Mouse (Mus musculus) cerebellum, adult 11-12 months (tissue): ENCODE measurements around the gene Bpifb1.
"Not testable (repeated sequence)": the region's sequence is repeated elsewhere in the genome, so short reads cannot be mapped to it uniquely, and the experiment has no call there.

Source experiments
- DNase-seq: peaks from one replicate; pipeline ENCODE4 v3.0.0; 2022

Gene Bpifb1

GRCm38 (mm10) chr2:154190546-154191258 is at the start of gene Bpifb1:
TSS of gene Bpifb1 (plus strand) at chr2:154190818.
- no peak for DNase-seq

GRCm38 (mm10) chr2:154142580-154142979 is 48.0 kb upstream of the Bpifb1 start, which contains the start of gene Bpifa1:
TSS of gene Bpifa1 (plus strand) at chr2:154142880.
- DNase-seq = no peak

DNA sequence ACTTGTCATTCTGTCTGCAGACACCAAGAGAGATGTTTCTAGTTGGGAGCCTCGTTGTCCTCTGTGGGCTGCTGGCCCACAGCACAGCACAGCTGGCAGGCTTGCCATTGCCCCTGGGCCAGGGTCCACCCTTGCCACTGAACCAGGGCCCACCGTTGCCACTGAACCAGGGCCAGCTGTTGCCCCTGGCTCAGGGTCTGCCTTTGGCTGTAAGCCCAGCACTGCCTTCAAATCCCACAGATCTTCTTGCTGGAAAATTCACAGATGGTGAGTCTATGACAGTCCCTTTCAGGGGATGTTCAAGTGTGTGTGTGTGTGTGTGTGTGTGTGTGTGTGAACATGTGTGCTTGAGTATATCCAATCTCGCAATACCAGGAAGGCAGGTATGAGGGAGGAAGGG is 46.9 kb upstream of the Bpifb1 start:
- no peak for DNase-seq

- no peak for DNase-seq
Measured at GRCm38 (mm10) chr2:154147496-154147895, 43.1 kb upstream of the Bpifb1 start.

DNA sequence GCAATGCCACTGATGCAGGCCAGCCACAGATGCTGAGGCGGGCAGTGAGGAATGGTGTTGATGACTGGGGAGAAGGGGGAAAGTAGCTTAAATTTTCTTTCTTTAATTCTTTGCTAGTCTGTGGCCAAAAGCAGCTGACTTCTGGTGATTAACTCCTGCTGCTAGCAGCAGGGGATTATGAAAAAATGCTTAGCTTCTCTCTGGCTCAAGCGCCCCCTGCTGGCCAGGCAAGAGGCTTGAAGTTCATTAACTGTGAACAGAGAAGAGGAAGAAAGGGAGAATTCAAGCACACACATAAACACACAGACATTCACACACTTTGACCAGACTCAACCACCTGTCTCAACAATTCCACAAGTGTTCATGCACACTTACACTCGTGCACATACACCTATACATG is 32.2 kb upstream of the Bpifb1 start:
- no peak for DNase-seq

DNA sequence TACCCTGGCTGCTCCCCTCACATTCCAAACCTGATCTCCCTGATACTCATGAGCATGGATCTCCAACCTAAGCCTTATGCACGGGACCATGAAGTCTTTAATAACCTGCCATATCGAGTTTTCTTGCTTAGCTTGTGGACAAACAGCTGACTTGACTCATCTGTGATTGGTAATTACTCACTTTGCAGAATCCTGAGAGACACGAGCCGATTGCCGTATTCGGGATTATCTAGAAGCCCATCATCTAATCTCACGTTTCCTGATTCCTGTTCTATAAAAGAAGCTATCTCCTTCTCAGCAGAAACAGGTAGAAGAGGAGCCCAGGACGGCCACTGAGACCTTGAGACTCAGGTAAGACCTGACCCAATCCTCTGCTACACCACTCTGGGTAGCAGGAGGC is 28.3 kb upstream of the Bpifb1 start, which contains the start of gene Bpifa5:
Gene Bpifa5 (plus strand): TSS at position 301 of the 400 bp plus-strand sequence.
- no peak for DNase-seq

- peak; percentile 24 for DNase-seq
Measured at GRCm38 (mm10) chr2:154163306-154163705, 27.3 kb upstream of the Bpifb1 start.

DNA sequence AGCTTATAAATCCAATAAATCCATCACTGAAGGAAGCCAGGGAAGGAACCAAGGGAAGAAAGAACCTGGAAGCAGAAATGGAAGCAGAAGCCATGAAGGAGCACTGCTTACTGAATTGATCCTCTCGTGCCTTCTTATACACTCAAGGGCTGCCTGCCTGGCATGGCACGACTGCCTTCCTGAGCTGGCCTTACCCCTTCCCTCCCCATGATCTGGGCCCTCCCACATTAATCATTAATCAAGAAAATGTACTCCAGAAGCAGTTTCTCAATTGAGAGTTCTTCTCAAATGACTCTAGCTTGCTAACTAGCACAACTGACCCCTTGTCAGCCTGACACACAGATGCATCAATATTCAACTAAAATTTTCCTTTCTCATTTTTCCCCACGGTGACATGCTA is 21.4 kb upstream of the Bpifb1 start:
- DNase-seq = no peak

DNA sequence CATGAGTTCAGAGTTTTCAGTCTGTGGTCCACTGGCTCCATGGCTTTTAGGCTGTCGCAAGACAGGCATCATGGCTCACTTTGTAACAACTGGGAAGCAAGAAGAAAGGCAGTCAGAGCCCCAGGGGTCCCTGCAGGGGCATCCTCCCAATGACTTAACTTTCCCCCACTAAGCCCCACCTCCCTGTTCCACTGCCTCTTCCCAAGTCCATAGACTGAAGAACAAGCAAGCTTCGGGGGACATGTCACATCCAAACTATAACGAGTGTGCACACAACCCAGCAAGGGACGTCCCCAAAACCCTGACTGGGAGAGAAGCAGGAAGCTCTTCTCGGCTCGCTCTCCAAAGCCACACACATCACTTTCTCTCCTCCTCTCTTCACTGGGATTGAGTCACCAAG is 19.0 kb upstream of the Bpifb1 start:
- DNase-seq = no peak

GRCm38 (mm10) chr2:154173313-154173712 is 17.3 kb upstream of the Bpifb1 start:
- no peak for DNase-seq

GRCm38 (mm10) chr2:154181900-154182299 is 8.7 kb upstream of the Bpifb1 start:
- not testable (repeated sequence) for DNase-seq

- DNase-seq = not testable (repeated sequence)
Measured at GRCm38 (mm10) chr2:154183061-154183460, 7.6 kb upstream of the Bpifb1 start.

DNA sequence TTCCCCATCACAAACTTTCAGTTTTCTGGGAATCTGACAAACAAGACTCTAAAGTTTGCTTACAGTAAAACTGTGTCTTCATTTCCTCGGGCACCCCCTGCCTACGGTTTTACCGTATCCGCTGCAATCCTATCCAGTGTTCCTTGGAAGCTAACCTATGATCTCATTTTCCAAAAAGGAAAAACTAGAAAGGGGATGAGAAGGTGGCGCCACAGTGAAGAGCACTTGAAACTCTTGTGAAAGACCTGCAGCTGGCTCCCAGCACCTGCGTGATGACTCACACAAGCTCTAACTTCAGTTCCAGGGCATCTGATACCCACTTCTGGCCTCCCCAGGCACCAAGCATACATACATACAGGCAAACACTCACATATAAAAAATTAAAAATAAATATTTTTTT is 5.3 kb upstream of the Bpifb1 start:
- DNase-seq = no peak

- no peak for DNase-seq
Measured at GRCm38 (mm10) chr2:154185748-154186147, 4.9 kb upstream of the Bpifb1 start.

GRCm38 (mm10) chr2:154187468-154187867 is 3.1 kb upstream of the Bpifb1 start:
- DNase-seq = no peak

GRCm38 (mm10) chr2:154189877-154190434 is 662 bp upstream of the Bpifb1 start:
- no peak for DNase-seq

- no peak for DNase-seq
Measured at GRCm38 (mm10) chr2:154192141-154192540, 1.5 kb downstream of the Bpifb1 start.

- DNase-seq = no peak
Measured at GRCm38 (mm10) chr2:154193071-154193470, 2.5 kb downstream of the Bpifb1 start.

- DNase-seq = no peak
Measured at GRCm38 (mm10) chr2:154193994-154194504, 3.4 kb downstream of the Bpifb1 start.

DNA sequence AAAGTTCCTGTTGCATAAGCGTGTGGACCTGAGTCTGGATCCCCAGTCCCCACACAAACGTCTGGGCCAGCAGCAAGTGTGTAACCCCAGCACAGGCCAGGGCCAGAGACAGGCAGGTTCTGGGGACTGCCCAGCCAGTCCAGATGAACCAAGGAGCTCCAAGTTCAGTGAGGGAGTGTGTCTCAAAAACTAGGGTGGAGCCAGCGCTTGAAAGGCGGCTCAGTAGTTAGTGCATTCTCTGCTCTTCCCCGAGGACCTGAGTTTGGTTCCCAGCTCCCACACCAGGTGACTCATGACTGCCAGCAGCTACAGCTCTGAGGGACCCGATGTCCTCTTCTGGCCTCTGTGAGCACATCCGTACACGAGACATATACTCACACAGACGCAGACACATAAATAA is 6.4 kb downstream of the Bpifb1 start:
- DNase-seq = no peak

- DNase-seq = no peak
Measured at GRCm38 (mm10) chr2:154204630-154205029, 14.0 kb downstream of the Bpifb1 start.

DNA sequence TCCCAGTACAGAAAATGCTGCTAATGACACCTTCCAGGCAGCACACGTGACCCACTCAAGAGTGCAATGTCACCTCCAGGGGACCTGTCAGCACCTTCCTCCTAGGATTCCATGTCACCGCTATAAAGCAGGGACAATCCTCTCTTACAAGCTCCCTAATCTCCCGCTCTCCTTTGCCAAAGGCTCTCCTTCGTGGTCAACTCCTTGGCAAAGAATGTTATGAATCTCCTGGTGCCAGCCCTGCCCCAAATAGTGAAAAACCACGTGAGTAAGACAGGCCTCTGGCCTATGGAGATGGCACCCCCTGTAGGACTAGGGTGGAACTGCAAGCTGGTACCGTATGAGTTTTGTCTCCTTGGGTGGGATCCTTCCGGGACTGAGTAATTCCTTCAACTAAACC is 16.3 kb downstream of the Bpifb1 start:
- DNase-seq = no peak

DNA sequence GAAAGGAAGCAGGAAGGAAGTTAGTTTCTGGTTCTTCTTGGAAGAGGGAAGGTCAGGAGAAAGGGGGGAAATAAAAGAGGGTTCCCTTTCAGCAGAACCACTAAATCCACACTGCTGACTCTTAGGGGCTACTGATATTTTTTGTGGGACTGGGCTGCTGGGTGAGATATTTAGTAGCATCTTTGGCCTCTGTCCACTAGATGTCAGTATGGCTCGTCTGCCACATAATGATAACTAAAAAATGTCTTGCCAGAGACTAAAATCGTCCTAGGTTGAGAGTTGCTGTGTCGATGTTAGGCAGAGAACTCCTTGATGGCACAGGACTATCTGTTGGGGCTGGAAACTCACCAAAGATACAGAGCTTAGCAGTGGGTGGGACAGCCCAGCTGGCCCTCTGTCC is 18.5 kb downstream of the Bpifb1 start:
- DNase-seq = no peak

DNA sequence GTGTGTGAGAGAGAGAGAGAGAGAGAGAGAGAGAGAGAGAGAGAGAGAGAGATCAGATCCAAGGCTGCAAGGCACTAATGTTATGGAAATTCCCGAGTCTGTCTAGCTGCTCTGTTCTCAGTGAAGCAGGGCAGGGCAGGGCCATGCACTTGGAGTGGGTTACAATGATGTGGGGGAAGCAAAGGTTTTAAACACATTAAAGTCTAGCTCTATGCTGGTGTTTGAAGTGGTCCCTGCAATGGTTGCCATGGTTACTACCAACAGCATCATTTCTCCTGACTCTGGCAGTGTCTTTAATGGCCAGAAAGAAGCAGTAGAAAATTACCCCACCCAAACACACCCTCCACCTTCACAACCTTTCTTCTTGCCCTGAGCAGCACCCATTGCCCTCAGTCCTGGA is 20.5 kb downstream of the Bpifb1 start:
- DNase-seq = no peak

- DNase-seq = no peak
Measured at GRCm38 (mm10) chr2:154211881-154212280, 21.3 kb downstream of the Bpifb1 start.
